Comparison of ENCODE assay signal across 23 mouse cellular contexts in the genomic region with DNA sequence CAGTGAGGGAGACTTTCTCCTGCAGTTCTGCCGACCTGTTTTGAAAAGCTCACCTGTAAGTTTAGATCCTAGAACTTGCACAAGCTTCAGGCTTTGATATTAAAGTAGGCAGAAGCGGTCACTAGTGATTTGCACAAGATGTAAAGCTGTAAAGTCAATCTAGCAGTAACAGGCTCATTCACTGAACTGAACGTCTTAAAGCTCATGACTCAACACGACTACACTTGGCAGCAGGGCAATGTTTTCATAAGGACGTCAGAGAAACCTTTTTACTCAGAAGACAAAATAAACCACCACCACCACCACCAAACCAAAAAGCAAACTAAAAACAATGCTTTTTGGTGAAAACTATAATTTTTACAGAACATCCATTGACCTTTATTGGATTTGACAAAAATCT. TPM values are rescaled to one million over a fixed set of nuclear protein-coding genes. Genes with fewer than 3 reads are reported as not detected.
"Had no signal": no experiment of that assay in that cellular context is flagged by ENCODE, and none has a peak within 500 bp of the region (broad histone marks: within the 10 kb centered on the region; RNA-seq: fewer than 3 reads in every experiment).

No protein-coding gene starts in this region.

- H3K9ac ChIP-seq: kidney, embryonic 15.5 days; liver, embryonic 13.5 days; midbrain, embryonic 15.5 days; neural tube, embryonic 12.5 days; neural tube, embryonic 15.5 days had no signal

- DNase-seq: kidney, postnatal 10 days; kidney, postnatal 36 days; layer of hippocampus, postnatal 36 days; liver, embryonic 13.5 days; lung, adult 2 months; lung, postnatal 14 days; lung, postnatal 4 days; right cerebral cortex, adult 18-20 months; right cerebral cortex, postnatal 14 days; right cerebral cortex, postnatal 4 days; thymus, postnatal 25 days had no signal

- H3K27me3 ChIP-seq: kidney, embryonic 15.5 days; liver, embryonic 13.5 days; midbrain, embryonic 15.5 days; neural tube, embryonic 12.5 days; neural tube, embryonic 15.5 days had no signal

- H3K4me2 ChIP-seq: kidney, embryonic 15.5 days; liver, embryonic 13.5 days; midbrain, embryonic 11.5 days; midbrain, embryonic 15.5 days; neural tube, embryonic 12.5 days; neural tube, embryonic 15.5 days had no signal

- ATAC-seq: midbrain, embryonic 15.5 days had no signal

- H3K9me3 ChIP-seq: kidney, embryonic 15.5 days; liver, embryonic 13.5 days; midbrain, embryonic 15.5 days; neural tube, embryonic 12.5 days; neural tube, embryonic 15.5 days had no signal

- H3K4me3 ChIP-seq: kidney, embryonic 15.5 days; left cerebral cortex, adult 2 months; liver, embryonic 13.5 days; midbrain, embryonic 15.5 days; neural tube, embryonic 12.5 days; neural tube, embryonic 15.5 days had no signal

- H3K4me1 ChIP-seq: kidney, embryonic 15.5 days; midbrain, embryonic 15.5 days; neural tube, embryonic 12.5 days; neural tube, embryonic 15.5 days had no signal

- H3K27ac ChIP-seq: kidney, embryonic 15.5 days; left cerebral cortex, adult 2 months; liver, embryonic 13.5 days; midbrain, embryonic 15.5 days; neural tube, embryonic 12.5 days; neural tube, embryonic 15.5 days; stomach, postnatal 0 days had no signal

RNA-seq across cellular contexts. Expression of gene Gucy2g, which starts 56.9 kb away (rescaled TPM):
- total RNA-seq: liver, adult 2 months; megakaryocyte progenitor cell, adult 5-6 weeks; megakaryocyte-erythroid progenitor cell, adult 5-6 weeks had no signal
- polyA plus RNA-seq: limb, embryonic 11.5 days; liver, embryonic 13.5 days; midbrain, embryonic 11.5 days; midbrain, embryonic 15.5 days; neural tube, embryonic 12.5 days; stomach, embryonic 14.5 days had no signal
